Mouse (Mus musculus) testis, postnatal 14 days (tissue): ENCODE measurements around the gene Ppp6r1.

ENCODE experiments used
- DNase-seq: peaks from one replicate; pipeline ENCODE4 v3.0.0; 2021; ENCODE audit warnings: low spot score

Ppp6r1 gene

GRCm38 (mm10) chr7:4657521-4658127 is 1.2 kb downstream of the Ppp6r1 start:
- DNase-seq, result no peak

- DNase-seq, result no peak
Observed at GRCm38 (mm10) chr7:4656818-4657217, 2.0 kb downstream of the Ppp6r1 start.

DNA sequence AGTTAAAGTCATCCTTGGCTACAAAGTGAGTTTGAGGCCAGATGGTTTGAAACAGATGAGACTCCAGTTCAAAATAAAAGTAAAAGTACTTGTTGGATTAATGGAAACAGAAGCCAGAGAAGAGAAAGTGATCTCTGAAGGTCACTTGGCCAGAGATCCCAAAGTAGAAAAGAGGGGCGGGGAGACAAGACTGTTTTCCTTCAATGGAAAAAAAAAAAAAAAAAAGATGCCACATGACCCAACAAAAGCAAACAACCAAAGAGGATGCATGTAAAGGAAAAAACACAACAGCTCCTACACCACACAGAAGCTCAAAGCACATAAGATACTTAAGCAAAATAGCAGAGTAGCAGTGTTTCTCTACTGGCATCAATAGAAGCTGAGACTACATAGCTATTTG is 2.9 kb downstream of the Ppp6r1 start:
- no peak for DNase-seq

- DNase-seq, result no peak
Observed at GRCm38 (mm10) chr7:4655393-4655792, 3.4 kb downstream of the Ppp6r1 start.

DNA sequence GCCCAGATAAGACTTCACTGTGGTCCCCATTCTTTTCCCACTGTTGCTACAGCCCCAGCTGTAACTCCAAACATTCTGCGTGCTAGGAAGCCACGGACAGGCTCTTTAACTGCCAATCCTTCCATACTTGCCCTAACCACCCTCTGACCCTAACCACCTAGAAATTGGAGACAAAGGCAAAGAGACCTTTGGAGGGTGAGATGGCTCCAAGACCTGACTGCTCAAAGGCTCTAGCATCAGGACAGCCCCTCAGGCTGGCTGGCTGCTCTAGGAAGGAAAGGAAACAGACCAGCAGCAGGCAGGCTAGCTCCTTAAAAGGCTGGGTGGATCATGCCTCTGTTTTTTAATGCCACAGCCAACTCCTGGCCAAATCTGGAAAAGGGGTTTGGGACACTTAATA is 4.6 kb downstream of the Ppp6r1 start:
- DNase-seq, result no peak

GRCm38 (mm10) chr7:4653780-4654179 is 5.0 kb downstream of the Ppp6r1 start:
- DNase-seq, result no peak

DNA sequence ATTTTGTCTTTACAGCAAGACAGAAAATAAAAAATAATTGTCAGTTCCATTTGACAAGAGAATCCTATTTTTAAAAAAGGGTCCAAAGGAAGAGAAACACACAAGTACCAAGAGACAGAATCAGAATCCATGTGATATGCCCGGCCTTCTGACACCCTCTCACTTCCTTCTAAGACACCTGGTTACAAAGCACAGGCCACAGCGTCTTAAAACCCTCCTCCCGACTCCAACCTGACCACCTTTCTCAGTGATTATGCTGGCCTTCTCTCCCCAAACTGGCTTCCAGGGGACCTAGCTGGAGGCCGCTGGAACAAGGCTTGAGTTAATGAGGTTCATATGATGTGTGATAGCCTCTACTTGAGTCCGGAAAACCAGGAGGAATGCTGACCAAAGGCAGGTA is 5.5 kb downstream of the Ppp6r1 start:
- DNase-seq, result no peak

DNA sequence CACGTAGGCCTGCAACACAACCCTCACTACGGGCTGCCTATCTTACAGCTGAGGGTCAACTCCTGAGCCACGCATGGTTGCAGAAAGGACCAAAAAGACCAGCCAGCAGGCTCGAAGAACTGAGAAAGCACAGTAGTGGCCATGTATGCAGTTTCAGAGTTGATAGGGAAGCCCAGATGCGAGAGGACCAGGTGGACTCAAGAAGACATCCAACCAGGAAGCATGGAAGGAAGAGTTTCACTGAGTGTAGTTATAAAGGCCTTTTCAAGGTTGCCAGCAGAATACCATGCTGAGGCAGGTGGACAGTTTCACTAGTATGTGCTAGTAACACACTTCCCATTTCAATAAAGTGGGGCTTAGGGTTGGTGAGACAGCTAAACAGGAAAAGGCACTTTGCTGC is 6.1 kb downstream of the Ppp6r1 start:
- DNase-seq, result no peak

DNA sequence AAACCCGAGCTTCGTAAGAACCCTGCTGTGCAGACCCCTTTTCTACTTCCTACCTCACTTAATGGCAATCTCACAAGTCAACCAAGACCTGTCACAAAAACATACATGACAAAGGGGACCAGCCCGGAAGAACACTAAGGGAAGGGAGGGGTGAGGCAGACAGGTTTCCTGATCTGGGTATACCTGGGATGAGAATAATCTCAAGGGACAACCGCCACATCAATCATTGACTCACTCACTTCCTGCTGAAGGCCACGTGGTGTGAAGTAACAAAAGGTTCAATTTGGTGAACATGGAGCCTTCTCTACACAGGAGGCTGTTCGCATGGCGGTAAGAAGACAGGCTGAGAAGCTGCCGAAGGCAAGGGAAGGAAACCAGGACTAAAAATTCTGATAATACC is 7.2 kb downstream of the Ppp6r1 start:
- no peak for DNase-seq

- DNase-seq, result no peak
Observed at GRCm38 (mm10) chr7:4647992-4648391, 10.8 kb downstream of the Ppp6r1 start.

GRCm38 (mm10) chr7:4647291-4647690 is 11.5 kb downstream of the Ppp6r1 start:
- no peak for DNase-seq

DNA sequence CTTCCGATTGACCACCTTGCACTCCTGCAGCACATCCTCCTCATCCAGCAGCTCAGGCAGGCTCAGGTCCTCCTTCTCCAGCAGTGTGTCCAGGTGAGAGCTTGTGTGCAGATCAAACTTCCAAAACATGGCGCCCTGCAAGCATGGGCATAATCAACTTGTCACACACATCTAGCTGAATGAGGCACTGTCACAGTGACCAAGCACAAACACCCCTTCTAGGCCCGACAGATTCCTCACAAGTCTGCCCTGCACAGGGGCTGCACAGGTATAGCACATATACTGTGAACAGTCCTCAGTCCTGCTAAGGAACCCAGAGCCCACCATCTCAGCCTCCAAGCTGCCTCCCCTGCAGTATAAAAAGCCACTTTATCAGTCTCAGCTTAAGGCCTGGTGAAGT is 12.0 kb downstream of the Ppp6r1 start:
- no peak for DNase-seq

- no peak for DNase-seq
Observed at GRCm38 (mm10) chr7:4643225-4643624, 15.6 kb downstream of the Ppp6r1 start.

DNA sequence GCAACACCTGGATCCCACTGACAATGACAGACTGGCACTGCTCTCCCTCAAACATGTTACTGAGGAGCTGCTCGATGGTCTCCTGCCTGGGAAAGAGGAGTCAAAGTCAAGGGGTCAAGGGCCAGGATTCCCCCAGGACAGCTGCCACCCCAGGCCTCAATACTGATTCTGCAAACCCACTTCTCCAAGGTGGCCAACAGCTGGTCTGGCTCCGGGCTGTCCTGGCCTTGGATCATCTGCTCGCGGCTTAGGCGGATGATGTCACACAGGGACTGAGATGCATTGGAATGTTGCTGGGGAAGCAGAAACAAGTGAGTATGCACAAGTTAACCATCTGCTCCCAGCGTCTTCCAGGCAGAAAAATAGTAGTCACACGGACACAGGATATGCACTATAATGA is 16.9 kb downstream of the Ppp6r1 start:
- no peak for DNase-seq

- DNase-seq, result no peak
Observed at GRCm38 (mm10) chr7:4641155-4641554, 17.7 kb downstream of the Ppp6r1 start.

DNA sequence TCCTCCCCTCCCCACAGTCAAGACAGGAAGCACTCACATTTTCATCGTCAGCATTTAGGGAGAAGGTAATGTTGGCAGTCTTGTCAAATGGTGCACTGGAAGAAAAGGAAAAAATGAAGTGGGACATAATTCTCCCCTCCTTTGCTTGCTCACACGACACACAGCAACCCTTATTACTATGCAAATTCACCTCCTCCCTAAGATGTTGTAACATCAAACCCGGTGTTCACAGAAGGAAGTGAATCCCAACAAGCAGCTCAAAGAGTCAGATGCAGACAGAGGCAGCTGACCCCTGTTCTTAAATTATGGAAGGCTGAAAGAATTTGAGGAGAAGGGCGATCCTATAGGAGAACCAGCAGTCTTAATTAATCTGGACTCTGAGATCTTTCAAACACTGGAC is 22.6 kb downstream of the Ppp6r1 start:
- no peak for DNase-seq

- no peak for DNase-seq
Observed at GRCm38 (mm10) chr7:4631031-4631430, 27.8 kb downstream of the Ppp6r1 start, which contains the start of gene Tmem86b. TSS of gene Tmem86b (minus strand) at chr7:4631422.

GRCm38 (mm10) chr7:4630198-4630597 is 28.6 kb downstream of the Ppp6r1 start:
- no peak for DNase-seq

DNA sequence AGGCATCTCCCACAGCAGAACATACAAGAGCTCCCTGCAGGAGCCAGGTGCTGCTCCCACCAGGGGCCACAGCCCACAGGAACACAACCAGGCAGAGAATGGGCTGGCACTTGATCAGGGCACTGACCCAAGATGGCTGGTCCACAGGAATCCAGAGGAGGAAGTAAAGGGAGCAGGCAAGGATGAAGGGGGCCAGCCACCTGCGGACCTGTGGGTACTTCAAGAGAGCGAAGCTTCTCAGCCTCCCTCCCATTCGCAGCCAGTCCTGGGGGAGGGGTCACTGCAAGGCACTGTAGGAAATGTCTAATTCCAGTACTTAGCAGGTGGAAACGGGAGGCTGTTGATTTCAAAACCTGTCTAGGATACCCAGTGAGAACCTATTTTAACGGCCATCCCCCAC is 29.2 kb downstream of the Ppp6r1 start:
- DNase-seq, result no peak

GRCm38 (mm10) chr7:4625928-4626327 is 32.9 kb downstream of the Ppp6r1 start:
- no peak for DNase-seq

- no peak for DNase-seq
Observed at GRCm38 (mm10) chr7:4624343-4624742, 34.5 kb downstream of the Ppp6r1 start.

- no peak for DNase-seq
Observed at GRCm38 (mm10) chr7:4623544-4624189, 35.2 kb downstream of the Ppp6r1 start.

- DNase-seq, result peak; percentile 28
Observed at GRCm38 (mm10) chr7:4619979-4620378, 38.8 kb downstream of the Ppp6r1 start.

DNA sequence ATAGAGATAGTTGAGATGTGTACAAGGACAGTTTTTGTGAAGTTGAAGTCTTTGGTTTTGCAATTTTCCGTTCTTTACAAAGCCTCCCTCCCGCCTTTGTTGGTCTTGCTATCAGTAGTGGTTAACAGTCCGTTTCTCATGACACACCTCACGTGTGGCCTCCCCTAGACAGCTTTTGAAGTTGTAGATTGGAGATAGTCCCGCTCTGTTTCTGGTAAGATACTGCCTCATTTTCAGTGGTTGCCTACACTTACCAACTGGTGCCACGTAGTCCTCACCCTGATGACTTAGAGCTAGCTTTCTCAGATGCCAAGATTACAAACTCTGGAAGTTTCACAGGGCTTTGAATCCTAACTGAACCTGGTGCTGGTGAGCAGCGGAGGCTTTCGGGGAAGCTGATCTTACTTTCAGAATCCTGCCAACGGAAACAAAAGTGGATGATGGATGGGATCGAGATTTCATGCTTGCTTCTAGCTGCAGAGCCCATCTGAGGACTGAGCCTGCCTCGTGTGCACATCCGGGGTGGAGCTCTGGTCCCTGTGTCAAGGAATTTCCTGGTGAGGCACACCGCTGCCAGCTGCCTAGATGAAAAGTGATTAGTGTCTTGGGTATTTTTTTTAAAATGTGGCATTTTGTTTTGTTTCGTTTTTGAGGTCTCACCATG is 44.9 kb downstream of the Ppp6r1 start:
- DNase-seq, result no peak
